Mouse (Mus musculus) layer of hippocampus, adult 2 months (tissue): ENCODE data around the gene Kmt2b. TPM values are rescaled to one million over a fixed set of nuclear protein-coding genes. Genes with fewer than 3 reads are reported as not detected.

Experiments used
- DNase-seq, 2 experiments: peaks; one replicate each; pipeline ENCODE4 v3.0.0; 2022; ENCODE audit warnings: low spot score in 2 of 2
- H3K27ac ChIP-seq: fragments of 200-600 bp; 2 replicates; pipeline ENCODE4 v1.8.1; 2022
- H3K4me3 ChIP-seq: fragments of 200-600 bp; 2 replicates; pipeline ENCODE4 v1.8.1; 2022; ENCODE audit warnings: mild to moderate bottlenecking
- CTCF ChIP-seq: fragments of 200-600 bp; conservative IDR thresholded peaks from 2 replicates; pipeline ENCODE4 v1.8.1; 2022; ENCODE audit warnings: antibody characterized with exemption, mild to moderate bottlenecking, moderate library complexity
- total RNA-seq, 2 experiments: library from RNA; stranded (reverse); gene quantifications; 2 replicates each; pipeline ENCODE4 v1.2.3; 2021

The Kmt2b gene
- total RNA-seq, 2 experiments from 2014 or later = 49.8 to 57.5 TPM

DNA sequence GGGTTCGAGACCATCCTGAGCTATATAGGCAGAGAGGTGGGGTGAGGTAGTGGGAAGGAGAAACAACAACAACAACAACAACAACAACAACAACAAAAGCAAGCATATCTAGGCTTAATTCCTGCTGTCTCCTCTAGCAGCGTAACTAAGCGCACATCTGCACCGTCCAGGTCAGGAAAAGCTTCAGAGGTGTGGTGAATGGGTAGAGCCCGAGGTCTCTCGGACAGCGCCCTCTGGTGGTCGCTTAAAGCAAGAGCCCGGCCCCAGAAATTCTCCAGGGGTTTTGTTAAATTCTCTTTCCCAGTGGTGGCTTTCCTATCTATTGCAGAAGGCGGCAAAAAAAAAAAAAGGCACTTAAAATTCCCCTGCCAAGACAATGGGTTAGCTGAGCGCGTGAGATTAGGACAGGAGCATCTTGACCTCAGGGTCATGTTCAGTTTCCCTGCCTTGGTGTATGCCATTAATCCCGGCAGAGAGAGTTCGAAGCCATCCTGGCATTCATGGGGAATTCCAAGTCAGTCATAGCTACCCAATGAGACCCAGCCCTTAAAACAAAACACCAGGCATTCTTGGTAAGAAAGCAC lies 25.1 kb upstream of the Kmt2b start:
- no peak overlapping the region for H3K4me3 ChIP-seq
- H3K27ac ChIP-seq = no peak overlapping the region
- peak; percentile 85 for TF ChIP-seq CTCF
- peak in 1 of 2 experiments; percentile 50 for DNase-seq

DNA sequence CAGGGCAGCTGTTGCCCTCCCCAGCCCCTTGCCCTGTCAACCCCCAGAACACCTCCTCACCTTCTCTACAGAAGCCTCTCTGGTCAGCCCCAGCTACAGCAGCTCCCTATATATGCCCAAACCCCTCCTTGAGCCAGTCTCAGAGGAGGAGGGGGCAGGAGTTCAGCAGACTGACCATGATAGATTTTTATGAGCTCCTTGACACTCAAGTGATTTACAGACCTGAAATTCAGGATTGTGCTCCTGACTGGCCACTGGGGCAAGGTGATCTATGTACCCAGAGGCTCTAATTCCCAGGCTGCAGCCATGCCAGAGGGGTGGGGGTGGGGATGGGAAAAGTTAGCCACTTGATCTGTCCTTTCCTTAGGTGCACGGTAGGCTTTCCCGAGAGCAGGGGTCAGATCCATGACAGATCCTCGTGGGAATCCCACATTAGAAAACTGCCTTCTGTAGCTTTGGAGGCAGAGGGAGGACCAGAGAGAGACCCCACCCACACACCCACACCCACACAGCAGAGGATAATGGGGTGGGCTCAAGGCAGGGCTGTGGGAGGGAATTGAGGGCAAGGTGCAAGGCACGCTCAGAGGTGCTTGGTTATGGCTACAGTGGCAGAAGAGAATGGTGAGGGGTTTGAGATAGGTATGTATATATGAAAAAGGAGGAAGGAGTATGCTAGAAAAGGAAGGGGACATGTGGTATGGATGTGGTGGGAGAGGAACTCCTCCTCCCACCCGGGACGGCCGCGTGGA lies 24.3 kb upstream of the Kmt2b start, which contains the start of gene Upk1a:
Upk1a (minus strand) TSS at position 194 of the 749 bp plus-strand sequence.
- Histone ChIP-seq H3K4me3 (no peak within 1 kb of the TSS), H3K27ac (no peak within 1 kb of the TSS)
- TF ChIP-seq CTCF = no peak
- DNase-seq = no peak

DNA sequence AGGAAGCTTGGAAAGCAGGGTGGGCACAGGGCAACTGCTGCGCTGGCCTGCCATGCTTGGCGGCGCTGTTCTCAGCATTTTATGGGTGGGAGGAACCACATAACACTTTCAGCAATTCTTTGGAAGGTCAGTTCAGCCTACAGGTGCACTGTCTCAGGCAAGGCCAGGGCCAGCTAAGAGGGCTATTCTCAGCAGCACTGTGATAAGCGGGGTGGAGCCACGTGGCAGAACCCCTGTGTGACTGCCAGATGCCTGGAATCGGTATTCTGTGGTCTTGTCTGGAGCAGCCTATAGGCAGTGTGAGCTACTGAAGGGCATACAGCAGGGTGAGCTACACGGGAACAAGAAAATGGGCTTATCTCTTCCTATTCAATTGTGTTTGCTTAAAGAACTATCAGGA lies 21.5 kb upstream of the Kmt2b start:
- H3K4me3 ChIP-seq = no peak overlapping the region
- no peak for TF ChIP-seq CTCF
- no peak overlapping the region for H3K27ac ChIP-seq
- no peak for DNase-seq

DNA sequence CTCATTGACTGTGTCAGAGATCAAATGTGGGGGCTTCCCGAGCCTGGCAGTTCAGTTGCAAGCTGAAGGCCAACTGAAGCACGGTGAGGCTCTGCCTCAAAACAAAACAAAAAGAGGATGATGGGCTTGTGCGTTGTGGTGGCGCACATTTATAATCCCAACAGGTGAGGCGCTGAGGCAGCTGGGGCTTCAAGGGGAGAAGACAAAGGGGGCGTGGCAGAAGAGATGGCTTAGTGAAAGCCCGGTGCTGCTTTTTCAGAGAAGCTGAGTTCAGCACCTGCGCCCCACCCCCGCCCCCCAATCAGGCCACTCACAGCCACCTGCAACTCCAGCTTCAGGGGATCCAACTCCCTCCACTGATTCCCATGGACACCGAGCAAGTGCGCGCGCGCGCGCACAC lies 19.9 kb upstream of the Kmt2b start:
- no peak for DNase-seq
- TF ChIP-seq CTCF = no peak
- H3K4me3 ChIP-seq = no peak overlapping the region
- no peak overlapping the region for H3K27ac ChIP-seq

DNA sequence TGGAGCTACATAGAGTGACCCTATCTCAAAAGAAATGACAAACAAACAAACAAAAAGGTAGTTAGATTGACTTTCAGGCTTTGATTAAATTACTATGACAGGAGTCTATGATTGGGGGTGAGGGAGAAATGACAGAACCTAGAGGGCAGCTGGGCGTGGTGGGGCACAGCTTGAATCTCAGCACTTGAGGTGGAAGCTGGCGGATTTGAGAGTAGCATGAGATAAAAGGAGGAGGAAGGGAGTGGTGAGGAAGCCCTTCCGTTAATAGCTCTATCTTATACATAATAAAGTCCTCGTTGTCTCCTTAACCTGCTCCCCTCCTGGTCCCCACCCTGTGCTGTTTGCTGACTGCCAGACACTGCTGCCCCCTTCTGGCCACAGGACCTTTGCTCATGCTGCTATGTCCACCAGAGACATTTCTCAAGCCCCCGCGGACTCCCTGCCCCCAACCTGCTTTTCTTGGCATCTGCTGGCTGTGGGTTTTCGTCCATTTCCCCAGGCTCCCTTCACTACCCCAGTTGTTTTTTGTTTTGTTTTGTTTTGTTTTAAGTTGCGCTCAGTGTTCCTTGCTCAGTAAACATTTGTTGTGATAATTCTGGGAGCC lies 19.3 kb upstream of the Kmt2b start:
- Histone ChIP-seq H3K4me3 (no peak overlapping the region), H3K27ac (no peak overlapping the region)
- no peak for DNase-seq
- peak; percentile 74 for TF ChIP-seq CTCF

DNA sequence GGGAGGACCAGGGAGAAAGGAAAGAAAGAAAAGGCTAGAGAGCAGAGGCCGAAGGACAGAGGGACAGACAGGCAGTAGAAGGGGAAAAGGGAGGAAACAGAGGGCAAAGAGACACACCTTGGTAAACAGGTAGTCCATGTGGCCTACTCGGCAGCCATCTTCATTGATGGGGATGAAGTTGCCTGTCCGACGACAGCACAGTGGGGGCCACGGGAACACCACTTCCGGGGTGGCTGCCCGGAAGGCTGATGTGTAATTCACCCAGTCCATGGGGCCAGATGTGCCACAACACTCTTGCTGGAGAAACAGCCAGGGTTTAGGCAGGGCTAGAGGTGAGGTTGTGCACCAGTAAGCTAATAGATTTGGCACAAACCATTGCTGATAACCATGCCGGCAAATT lies 16.4 kb upstream of the Kmt2b start:
- Histone ChIP-seq H3K27ac (no peak overlapping the region), H3K4me3 (no peak overlapping the region)
- no peak for TF ChIP-seq CTCF
- DNase-seq = no peak

DNA sequence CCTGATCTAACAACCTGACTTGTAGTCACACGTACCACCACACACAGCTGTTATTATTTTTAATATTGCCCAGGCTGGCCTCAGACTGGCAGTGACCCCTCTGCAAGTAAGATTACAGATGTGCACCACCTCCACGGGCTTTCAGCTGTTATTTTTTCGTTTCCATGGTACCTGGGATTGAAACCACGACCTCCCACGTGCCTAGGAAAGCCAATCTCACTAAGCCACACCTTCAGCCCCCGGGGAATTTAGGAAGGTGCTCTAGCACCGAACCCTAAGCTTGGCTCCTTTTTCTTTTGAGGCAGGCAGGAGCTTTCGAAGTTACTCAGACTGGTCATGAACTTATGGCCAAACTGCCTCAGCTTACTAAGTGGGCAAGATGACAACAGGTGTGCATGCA lies 15.9 kb upstream of the Kmt2b start:
- Histone ChIP-seq H3K27ac (no peak overlapping the region), H3K4me3 (no peak overlapping the region)
- TF ChIP-seq CTCF = no peak
- DNase-seq = no peak

DNA sequence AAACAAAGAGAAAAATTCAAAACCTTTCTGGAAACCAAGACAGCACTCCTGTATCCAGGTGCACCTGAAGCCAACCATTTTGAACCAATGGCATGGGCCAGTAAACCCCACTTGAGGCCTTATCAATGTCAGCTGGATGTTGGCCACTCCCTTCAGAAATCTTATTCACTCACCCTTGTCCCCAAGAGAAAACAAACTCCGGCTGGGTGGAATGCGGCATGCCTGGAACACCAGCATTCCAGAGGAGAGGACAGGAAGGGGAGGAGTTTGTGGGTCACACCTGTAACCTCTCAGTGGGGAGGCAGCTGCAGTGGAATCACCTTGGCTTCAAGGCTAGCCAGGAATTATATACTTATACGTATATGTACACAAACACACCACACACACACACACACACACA lies 14.1 kb upstream of the Kmt2b start:
- H3K27ac ChIP-seq = no peak overlapping the region
- no peak for TF ChIP-seq CTCF
- H3K4me3 ChIP-seq = no peak overlapping the region
- DNase-seq = no peak

DNA sequence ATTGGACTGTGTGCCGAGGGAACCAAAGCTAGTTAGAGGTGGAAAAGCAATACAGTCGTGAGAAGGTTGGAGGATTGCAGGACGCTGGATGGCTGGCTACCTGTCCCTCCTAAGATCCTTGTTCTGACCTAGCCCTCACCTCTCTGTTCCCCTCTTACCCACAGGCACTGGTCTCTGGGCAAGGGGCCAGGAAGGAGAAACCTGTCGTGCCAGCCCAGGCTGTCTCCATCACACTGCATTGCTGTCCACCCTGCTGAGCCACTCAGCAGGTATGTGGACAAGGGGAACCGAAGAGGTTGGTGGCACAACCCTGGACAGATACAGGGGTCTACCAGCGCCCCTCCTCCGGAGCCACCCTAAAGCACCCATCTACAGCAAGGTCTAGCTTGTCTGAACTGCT lies 12.1 kb upstream of the Kmt2b start:
- TF ChIP-seq CTCF = no peak
- Histone ChIP-seq H3K27ac (no peak overlapping the region), H3K4me3 (no peak overlapping the region)
- no peak for DNase-seq

DNA sequence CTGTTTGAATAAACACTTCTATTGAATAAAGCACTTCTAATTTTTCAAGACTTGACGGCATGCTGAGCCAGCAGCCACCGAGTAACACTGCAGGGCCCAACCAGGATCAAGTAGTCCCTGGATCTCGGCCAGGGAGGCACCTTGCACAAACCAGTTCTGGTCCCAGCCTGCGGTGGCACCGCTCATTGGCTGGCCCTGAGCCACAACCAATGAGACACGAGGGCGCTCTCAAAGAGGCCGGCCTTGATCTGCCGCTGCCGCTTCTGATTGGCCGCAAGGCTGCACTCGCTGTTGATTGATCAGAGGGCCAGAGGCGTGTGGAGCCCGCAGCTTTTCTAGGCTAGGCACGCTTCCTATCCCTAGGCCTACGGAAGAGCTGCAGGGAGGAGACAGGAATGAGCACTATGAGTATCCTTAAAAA lies 11.4 kb upstream of the Kmt2b start:
- no peak overlapping the region for H3K27ac ChIP-seq
- no peak for TF ChIP-seq CTCF
- peak; percentile 88 to 92 for DNase-seq
- peak overlapping the region; percentile 38 for H3K4me3 ChIP-seq

DNA sequence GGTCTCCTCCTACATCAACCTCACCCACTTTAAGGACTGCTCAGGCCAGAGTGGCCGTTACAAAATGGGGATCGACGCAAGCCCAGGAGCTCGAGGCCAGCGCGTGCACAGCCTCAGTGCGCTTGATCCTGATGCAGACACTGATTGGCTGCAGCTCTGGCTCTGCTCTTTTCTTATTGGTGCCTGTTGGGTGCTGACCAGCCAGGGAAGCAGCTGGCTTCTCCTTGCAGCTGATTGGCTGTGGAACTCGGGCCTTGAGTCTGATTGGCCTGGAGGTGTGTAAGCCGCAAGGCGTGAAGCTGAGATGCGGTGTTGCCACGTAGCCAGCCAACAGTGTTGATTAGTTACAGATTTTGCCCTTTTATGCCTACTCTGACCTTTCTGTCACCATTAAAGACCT lies 10.3 kb upstream of the Kmt2b start, which contains the start of gene Zbtb32:
Zbtb32 (minus strand) TSS at position 124 of the 400 bp plus-strand sequence.
- Histone ChIP-seq H3K4me3 (peak within 1 kb of the TSS; percentile 38), H3K27ac (no peak within 1 kb of the TSS)
- no peak for TF ChIP-seq CTCF
- no peak for DNase-seq

DNA sequence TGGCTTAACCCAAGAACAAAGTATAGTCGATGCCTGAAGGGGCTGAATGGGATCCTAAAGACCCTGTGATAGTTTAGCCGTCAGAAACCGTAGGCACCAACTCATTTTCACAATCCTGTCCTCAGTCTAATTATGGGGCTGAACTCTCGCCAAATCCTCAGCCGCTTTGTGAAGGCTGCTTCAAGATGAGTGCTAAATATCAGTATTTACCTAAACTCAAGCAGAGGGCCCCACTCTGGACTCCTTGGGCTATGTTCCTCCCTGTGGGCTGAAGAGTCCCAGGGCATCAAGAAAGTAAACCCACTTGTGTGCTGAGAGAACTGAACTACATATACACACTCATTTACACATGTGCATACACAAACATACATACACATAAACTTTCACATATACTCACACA lies 8.3 kb upstream of the Kmt2b start:
- TF ChIP-seq CTCF = no peak

DNA sequence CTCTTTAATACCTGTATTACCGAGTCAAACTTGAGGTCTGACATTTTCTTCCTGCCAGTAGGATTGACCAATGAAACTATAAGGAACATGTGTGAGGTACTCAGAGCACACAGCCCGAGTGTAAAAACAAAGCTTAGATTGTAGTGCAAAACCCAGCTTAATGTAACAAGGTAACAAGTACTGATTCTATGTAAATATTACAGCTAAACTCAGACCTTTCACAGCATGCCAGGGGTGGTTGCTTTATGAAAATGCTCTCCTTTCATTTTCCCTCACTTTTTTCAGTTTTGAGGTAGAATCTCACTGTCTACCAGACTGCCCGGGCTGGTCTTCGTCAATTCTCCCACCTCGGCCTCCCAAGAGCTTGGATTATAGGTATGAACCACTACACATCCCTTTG lies 7.6 kb upstream of the Kmt2b start:
- Histone ChIP-seq H3K27ac (no peak overlapping the region), H3K4me3 (no peak overlapping the region)
- TF ChIP-seq CTCF = no peak
- no peak for DNase-seq

More for the DNA sequence above, 8.3 kb upstream of the Kmt2b start:
- Histone ChIP-seq H3K27ac (no peak overlapping the region), H3K4me3 (no peak overlapping the region)
- no peak for DNase-seq

DNA sequence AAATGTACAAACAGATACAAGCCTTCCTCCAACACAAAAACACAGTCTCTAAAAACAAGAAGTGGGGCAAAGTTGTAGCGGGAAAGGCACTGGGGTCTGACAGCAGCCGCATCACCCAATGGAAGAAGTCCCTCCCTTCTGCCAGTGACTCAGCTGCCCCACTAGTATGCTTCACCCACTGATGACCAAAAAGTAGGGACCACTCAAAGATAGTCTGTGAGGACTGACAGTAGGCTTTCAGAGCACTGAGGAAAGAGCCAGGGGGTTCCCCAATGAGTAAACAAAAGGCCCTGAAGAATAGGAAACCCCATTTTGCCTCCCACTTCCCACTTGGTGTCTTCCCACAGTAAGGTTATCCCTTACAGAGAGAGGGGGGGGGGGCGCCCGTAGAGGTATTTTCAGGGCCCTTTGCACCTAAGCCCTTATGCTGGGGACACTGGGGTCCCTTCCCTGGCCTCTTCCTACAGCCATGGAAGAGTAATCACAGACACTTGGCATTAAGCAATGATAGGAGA lies 6.0 kb upstream of the Kmt2b start:
- TF ChIP-seq CTCF = no peak
- DNase-seq = no peak
- Histone ChIP-seq H3K4me3 (no peak overlapping the region), H3K27ac (no peak overlapping the region)
